Mouse (Mus musculus) kidney, postnatal 0 days (tissue): ENCODE measurements around the gene Zc3hav1. TPM values are rescaled to one million over a fixed set of nuclear protein-coding genes. Genes with fewer than 3 reads are reported as not detected.
"Not testable (repeated sequence)": the region's sequence is repeated elsewhere in the genome, so short reads cannot be mapped to it uniquely, and the experiment has no call there.

ENCODE experiments used
- ATAC-seq: fragments of 200-750 bp; cut with Nextera tagmentation; replicated peaks from 2 replicates; pipeline ENCODE4 v1.8.0; 2017; ENCODE audit warnings: low read depth, moderate number of reproducible peaks, moderate TSS enrichment, moderate library complexity; ENCODE audit not compliant: low FRiP score
- DNase-seq: peaks from one replicate; pipeline ENCODE4 v3.0.0-alpha.2; 2016; ENCODE audit warnings: low spot score
- H3K27ac ChIP-seq: fragments of 300-500 bp; sonication (generic); 2 replicates; pipeline ENCODE4 v1.5.1; 2014; ENCODE audit warnings: mild to moderate bottlenecking
- H3K27me3 ChIP-seq: fragments of 300-500 bp; sonication (generic); 2 replicates; pipeline ENCODE4 v1.6.1; 2014; ENCODE audit warnings: low read length, mixed read lengths; ENCODE audit not compliant: insufficient read depth
- H3K36me3 ChIP-seq: fragments of 300-500 bp; sonication (generic); 2 replicates; pipeline ENCODE4 v1.6.1; 2014; ENCODE audit warnings: low read length, mixed read lengths; ENCODE audit not compliant: insufficient read depth
- H3K4me1 ChIP-seq: fragments of 300-500 bp; sonication (generic); replicated peaks from 2 replicates; pipeline ENCODE4 v1.6.1; 2014; ENCODE audit warnings: antibody characterized with exemption, low read length, mixed read lengths; ENCODE audit not compliant: insufficient read depth
- H3K4me2 ChIP-seq: fragments of 300-500 bp; sonication (generic); 2 replicates; pipeline ENCODE4 v1.6.1; 2014; ENCODE audit warnings: mild to moderate bottlenecking, low read length, moderate library complexity, mixed read lengths
- H3K4me3 ChIP-seq: fragments of 300-500 bp; sonication (generic); replicated peaks from 2 replicates; pipeline ENCODE4 v1.5.1; 2014; ENCODE audit warnings: low read depth, low read length
- H3K9ac ChIP-seq: fragments of 300-500 bp; sonication (generic); 2 replicates; pipeline ENCODE4 v1.6.1; 2014; ENCODE audit warnings: low read depth, low read length
- H3K9me3 ChIP-seq: fragments of 300-500 bp; sonication (generic); replicated peaks from 2 replicates; pipeline ENCODE4 v1.6.1; 2016; ENCODE audit warnings: low read length, inconsistent platforms, mixed read lengths
- CTCF ChIP-seq: IDR thresholded peaks from 2 replicates; pipeline ENCODE4 v1.5.1; 2016; ENCODE audit warnings: antibody characterized with exemption, low read depth, mild to moderate bottlenecking, moderate library complexity
- WGBS: fragments of 180-500 bp; shearing (Covaris S2); extraction: QIAGEN DNeasy Blood & Tissue Kit; methylation state at CpG from one replicate; pipeline ENCODE4 v1.1.7; 2014; 5-methylcytosine and 5-hydroxymethylcytosine counted together
- polyA plus RNA-seq: library from polyadenylated mRNA; unstranded; fragments of >200 nt; fragmentation: Nextera tagmentation; extraction: Ambion mirVana; gene quantifications from 2 replicates; pipeline ENCODE4 v1.2.1, GENCODE M21; 2015

Gene Zc3hav1
- polyA plus RNA-seq, 1 experiment from 2014 or later = 5.6 TPM

DNA sequence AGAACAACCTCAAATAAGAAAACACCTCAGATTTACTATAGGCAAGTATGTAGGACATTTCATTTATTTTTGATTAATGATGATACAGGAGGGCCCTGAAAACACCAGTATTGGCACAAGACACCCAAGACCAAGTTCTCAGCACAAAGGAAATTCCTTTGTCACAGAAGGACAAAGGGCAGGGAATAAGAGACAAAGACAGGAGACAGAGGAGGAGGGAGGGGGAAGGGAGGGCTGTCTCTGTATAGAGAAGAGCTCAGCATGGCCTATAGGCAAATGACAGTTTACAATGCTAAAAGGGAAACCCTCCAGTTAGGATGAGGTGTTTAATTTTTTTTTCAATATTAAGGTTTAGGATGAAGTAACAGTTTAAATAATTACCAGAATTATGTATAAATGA lies 9.7 kb upstream of the Zc3hav1 start:
- no peaks in the 10 kb centered on the region for H3K36me3 ChIP-seq
- no peak overlapping the region for H3K27ac ChIP-seq
- no peak for TF ChIP-seq CTCF
- H3K9me3 ChIP-seq = no peaks in the 10 kb centered on the region
- no peaks in the 10 kb centered on the region for H3K4me1 ChIP-seq
- no peaks in the 10 kb centered on the region for H3K27me3 ChIP-seq
- no peak overlapping the region for H3K9ac ChIP-seq
- no peak for ATAC-seq
- DNase-seq = no peak
- H3K4me2 ChIP-seq = no peak overlapping the region
- no peak overlapping the region for H3K4me3 ChIP-seq

DNA sequence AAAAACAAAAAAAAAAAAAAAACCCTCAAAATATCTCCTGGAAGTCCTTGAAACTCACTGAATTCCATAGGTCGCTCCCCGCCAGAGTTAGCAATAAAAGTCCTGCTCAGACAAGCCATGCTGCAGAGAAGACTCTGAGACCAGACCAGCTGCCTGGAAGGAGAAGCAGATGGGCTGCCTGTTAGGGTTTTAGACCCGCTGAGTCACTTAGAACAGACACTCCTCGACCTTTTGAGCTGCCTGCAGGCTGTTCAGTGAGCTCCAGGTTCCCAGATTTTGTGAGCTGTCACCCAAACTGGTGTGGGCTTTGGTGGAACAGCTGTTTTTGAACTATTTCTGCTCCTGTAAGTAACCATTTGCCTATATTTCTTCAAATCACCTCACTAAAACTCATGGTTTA lies 9.0 kb upstream of the Zc3hav1 start:
- no peak for ATAC-seq
- H3K36me3 ChIP-seq = no peaks in the 10 kb centered on the region
- H3K9ac ChIP-seq = no peak overlapping the region
- no peaks in the 10 kb centered on the region for H3K4me1 ChIP-seq
- DNase-seq = no peak
- no peak overlapping the region for H3K4me2 ChIP-seq
- no peak overlapping the region for H3K4me3 ChIP-seq
- H3K9me3 ChIP-seq = no peaks in the 10 kb centered on the region
- no peaks in the 10 kb centered on the region for H3K27me3 ChIP-seq
- TF ChIP-seq CTCF = no peak
- no peak overlapping the region for H3K27ac ChIP-seq
- WGBS = 78% methylated on average over 4 of the region's 4 CpGs

DNA sequence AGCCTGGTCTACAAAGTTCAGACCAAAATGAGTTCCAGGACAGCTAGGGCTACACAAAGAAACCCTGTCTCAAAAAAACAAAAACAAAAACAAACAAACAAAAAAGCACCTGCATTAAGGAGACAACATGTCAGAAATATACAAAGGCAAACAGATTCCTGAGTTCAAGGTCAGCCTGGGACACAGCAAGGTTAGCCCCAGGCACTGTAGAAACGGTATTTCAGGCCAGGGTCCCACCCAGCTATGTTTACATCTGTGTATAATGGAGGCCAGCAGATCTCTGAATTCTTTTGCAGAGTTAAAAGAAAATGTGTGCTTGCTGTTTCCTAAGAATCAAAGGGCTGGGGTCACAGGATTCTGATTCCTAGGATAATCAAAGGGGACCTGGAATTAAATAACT lies 7.5 kb upstream of the Zc3hav1 start:
- 76% methylated on average over 1 of the region's 1 CpGs for WGBS
- no peaks in the 10 kb centered on the region for H3K4me1 ChIP-seq
- no peak for TF ChIP-seq CTCF
- no peaks in the 10 kb centered on the region for H3K9me3 ChIP-seq
- no peak for ATAC-seq
- H3K27ac ChIP-seq = no peak overlapping the region
- no peak for DNase-seq
- no peaks in the 10 kb centered on the region for H3K27me3 ChIP-seq
- H3K4me2 ChIP-seq = no peak overlapping the region
- H3K36me3 ChIP-seq = no peaks in the 10 kb centered on the region
- no peak overlapping the region for H3K9ac ChIP-seq
- no peak overlapping the region for H3K4me3 ChIP-seq

DNA sequence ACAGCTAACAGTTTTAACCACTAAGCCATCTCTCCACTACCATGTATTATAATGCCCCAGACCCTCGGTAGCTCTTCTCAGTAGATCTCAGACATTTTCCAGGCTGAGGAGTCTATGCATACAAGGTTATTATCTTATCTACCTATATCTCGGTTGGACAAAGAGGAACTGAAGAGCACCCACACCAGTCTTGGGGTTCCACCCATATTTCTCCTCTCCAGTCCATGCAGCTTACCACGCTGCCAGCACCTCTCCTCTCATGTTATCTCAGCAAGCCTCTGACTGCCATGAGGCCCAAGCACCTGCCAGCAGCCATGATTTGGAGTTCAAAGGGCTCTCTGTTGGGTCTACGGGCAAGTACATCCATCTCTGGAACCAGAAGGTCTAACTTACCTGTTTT lies 6.7 kb upstream of the Zc3hav1 start:
- DNase-seq (no peak), ATAC-seq (no peak)
- H3K27me3 ChIP-seq = no peaks in the 10 kb centered on the region
- WGBS = 89% methylated on average over 4 of the region's 4 CpGs
- no peak overlapping the region for H3K4me2 ChIP-seq
- H3K9me3 ChIP-seq = no peaks in the 10 kb centered on the region
- H3K9ac ChIP-seq = no peak overlapping the region
- H3K27ac ChIP-seq = no peak overlapping the region
- no peaks in the 10 kb centered on the region for H3K4me1 ChIP-seq
- no peaks in the 10 kb centered on the region for H3K36me3 ChIP-seq
- no peak for TF ChIP-seq CTCF
- no peak overlapping the region for H3K4me3 ChIP-seq

DNA sequence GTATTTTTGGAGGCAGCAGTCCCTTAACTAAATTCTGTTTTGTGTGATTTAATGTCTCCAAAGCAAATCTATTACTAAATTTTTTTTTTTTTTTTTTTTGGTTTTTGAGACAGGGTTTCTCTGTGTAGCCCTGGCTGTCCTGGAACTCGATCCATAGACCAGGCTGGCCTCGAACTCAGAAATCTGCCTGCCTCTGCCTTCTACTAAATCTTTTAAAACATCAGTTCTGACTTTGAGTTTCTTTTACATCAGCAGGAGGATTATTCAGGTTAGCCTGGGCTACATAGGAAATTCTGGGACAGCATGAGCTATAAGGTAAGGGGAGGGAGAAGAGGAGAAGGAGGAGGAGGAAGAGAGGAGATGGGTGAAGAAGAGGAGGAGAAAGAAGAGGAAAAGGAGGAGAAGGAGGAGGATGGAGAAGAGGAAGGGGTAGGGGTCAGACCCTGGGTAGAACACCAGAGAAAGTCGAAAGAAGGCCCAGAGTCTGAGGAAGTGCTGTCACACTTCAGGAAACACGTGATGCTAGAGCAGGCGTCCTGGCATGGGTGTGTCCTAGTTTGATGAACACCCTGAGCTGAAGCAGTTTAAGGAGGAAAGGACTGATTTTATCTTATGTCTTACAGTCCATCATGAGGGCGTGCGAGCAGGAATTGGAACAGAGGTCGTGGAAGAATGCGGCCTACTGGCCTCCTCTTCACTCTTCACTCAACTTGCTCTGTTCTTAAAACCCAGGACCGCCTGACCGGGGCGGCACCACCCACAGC lies 5.5 kb upstream of the Zc3hav1 start:
- no peak; the same call in 1 of the 2 replicates for ATAC-seq
- no peak overlapping the region for H3K9ac ChIP-seq
- 69% methylated on average over 12 of the region's 12 CpGs for WGBS

DNA sequence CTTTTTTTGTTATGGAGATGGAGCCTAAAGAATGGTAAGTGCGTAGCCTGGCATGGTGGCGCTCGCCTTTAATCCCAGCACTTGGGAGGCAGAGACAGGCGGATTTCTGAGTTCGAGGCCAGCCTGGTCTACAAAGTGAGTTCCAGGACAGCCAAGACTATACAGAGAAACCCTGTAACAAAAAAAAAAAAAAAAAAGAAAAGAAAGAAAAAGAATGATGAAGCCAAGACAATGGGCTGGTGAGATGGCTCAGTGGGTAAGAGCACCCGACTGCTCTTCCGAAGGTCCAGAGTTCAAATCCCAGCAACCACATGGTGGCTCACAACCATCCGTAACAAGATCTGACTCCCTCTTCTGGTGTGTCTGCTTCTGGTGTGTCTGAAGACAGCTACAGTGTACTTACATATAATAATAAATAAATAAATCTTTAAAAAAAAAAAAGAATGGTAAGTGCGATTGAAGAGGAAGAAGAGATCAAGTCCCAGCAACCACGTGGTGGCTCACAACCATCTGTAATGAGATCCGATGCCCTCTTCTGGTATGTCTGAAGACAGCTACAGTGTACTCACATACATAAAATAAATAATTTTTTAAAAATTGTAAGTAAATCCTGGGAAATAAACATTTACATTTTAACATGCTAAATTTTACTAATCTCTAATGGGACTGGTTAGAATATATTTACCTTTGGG lies 4.8 kb upstream of the Zc3hav1 start:
- not testable (repeated sequence) for H3K9me3 ChIP-seq, H3K4me1 ChIP-seq, ATAC-seq, H3K27me3 ChIP-seq, H3K27ac ChIP-seq, H3K4me2 ChIP-seq, H3K36me3 ChIP-seq, DNase-seq, H3K9ac ChIP-seq, H3K4me3 ChIP-seq
- WGBS = 92% methylated on average over 10 of the region's 11 CpGs

More for the DNA sequence above, 5.5 kb upstream of the Zc3hav1 start:
- H3K9me3 ChIP-seq = no peaks in the 10 kb centered on the region
- TF ChIP-seq CTCF = no peak
- no peak overlapping the region for H3K4me2 ChIP-seq
- H3K27me3 ChIP-seq = no peaks in the 10 kb centered on the region
- no peaks in the 10 kb centered on the region for H3K36me3 ChIP-seq
- no peak overlapping the region for H3K27ac ChIP-seq
- DNase-seq = peak; percentile 10
- H3K4me3 ChIP-seq = no peak overlapping the region
- no peaks in the 10 kb centered on the region for H3K4me1 ChIP-seq
